Mouse (Mus musculus) spleen, postnatal 10 days (tissue): ENCODE data around the gene Alad.
"Not testable (repeated sequence)": the region's sequence is repeated elsewhere in the genome, so short reads cannot be mapped to it uniquely, and the experiment has no call there.

Experiments
- DNase-seq, 2 experiments: peaks; one replicate each; pipeline ENCODE4 v3.0.0; 2021 to 2022; ENCODE audit warnings: low spot score in 2 of 2

Gene Alad

GRCm38 (mm10) chr4:62486162-62486696 is 33.5 kb downstream of the Alad start:
- peak in 1 of 2 experiments; percentile 14 for DNase-seq

- peak in 1 of 2 experiments; percentile 39 for DNase-seq
Measured at GRCm38 (mm10) chr4:62485450-62486161, 34.1 kb downstream of the Alad start.

- DNase-seq: no peak
Measured at GRCm38 (mm10) chr4:62484928-62485327, 34.8 kb downstream of the Alad start.

- DNase-seq: no peak
Measured at GRCm38 (mm10) chr4:62480709-62481605, 38.8 kb downstream of the Alad start.

DNA sequence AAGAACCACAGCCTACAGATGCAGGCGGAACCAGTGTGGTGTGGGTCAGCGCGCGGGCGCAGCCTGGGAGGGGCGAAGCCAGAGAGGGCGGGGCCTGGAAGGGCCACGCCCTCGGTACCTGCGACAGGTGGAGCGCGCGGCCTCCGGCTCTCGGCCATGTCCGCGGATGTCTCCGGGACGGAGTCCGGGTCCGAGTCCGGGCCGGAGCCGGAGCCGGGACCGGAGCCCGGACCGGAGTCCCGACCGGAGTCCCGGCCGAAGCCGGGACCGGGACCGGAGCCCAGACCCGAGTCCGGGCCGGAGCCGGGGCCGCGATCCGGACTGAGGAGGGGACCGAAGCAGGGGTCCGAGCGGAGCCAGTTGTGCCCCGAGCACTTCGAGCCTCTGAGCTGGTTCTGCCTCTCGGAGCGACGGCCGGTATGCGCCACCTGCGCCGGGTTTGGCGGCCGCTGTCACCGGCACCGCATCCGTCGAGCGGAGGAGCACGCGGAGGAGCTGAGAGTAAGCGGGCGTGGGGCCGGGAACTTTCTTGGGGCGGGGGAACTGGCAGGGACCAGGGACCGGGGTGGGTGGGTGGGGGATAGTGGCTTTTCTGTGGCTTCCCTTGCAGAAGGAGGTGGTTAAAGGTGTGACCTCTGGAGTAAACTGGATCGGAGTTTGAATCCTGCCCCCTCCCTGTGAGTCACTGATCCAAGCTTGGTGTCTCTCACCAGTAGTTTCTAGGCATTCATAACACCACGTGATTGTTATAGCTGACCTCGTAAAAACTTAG is 39.6 kb downstream of the Alad start, which contains the start of gene Bspry:
Bspry (plus strand) TSS at position 117 of the 772 bp plus-strand sequence.
- peak; percentile 41 to 57 for DNase-seq

GRCm38 (mm10) chr4:62479593-62479936 is 40.2 kb downstream of the Alad start:
- DNase-seq: not testable (repeated sequence)

GRCm38 (mm10) chr4:62477542-62478244 is 42.0 kb downstream of the Alad start:
- no peak for DNase-seq

- DNase-seq: no peak
Measured at GRCm38 (mm10) chr4:62475793-62476192, 43.9 kb downstream of the Alad start.

- no peak for DNase-seq
Measured at GRCm38 (mm10) chr4:62475131-62475530, 44.6 kb downstream of the Alad start.

GRCm38 (mm10) chr4:62472071-62472470 is 47.6 kb downstream of the Alad start:
- DNase-seq: no peak

DNA sequence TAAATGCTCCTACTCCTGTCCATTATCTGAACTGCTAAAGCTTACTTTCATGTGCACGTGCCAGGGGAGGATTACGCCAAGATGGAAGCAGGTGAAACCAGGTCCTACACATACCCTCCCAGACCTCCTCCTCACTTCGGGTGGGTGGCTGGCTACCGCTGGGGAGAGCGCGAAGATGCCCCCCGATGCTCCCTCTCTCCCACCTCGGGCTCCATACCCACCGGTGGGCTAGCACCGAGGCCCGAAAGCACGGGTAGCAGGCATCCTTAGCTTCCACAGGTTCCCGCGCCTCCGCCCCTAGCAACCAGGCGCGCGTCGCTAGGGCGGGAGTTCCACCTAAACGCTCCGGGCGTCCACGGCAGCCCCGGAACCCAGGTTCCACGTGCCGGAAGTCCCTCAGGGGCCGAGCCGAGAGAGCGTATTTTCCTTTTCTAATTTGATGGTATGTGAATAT is 49.1 kb downstream of the Alad start, which contains the start of gene Wdr31:
Wdr31 (minus strand) TSS at position 299 of the 454 bp plus-strand sequence.
- peak; percentile 85 for DNase-seq

DNA sequence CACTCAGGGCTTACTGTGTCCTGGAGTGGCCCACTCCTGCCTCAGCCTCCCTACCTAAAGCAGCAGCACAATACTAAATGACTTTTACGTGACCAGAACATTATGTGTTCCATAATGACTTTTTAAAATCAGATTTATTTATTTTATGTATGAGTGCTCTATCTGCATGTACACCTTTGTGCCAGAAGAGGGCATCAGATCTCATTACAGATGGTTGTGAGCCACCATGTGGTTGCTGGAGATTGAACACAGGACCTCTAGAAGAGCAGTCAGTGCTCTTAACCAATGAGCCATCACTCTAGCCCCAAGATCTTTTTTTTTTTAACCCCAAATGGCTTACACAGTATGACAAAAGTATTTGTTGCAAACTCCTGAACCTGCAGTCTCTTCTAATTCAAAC is 51.6 kb downstream of the Alad start:
- DNase-seq: no peak

GRCm38 (mm10) chr4:62463124-62463523 is 56.6 kb downstream of the Alad start:
- no peak for DNase-seq

GRCm38 (mm10) chr4:62460348-62460747 is 59.4 kb downstream of the Alad start:
- no peak for DNase-seq
